Mouse (Mus musculus) embryonic facial prominence, embryonic 14.5 days (tissue): Measurements from ENCODE around the gene 4930519P11Rik. TPM values are rescaled to one million over a fixed set of nuclear protein-coding genes. Genes with fewer than 3 reads are reported as not detected.
A peak's percentile ranks its signal among the peaks of the same experiment; 100 is the strongest.

Experiments
- ATAC-seq: fragments of 200-750 bp; cut with Nextera tagmentation; 2 replicates; pipeline ENCODE4 v1.8.0; 2017; ENCODE audit warnings: low read depth, moderate number of reproducible peaks, moderate TSS enrichment
- DNase-seq: peaks from one replicate; pipeline ENCODE4 v3.0.0-alpha.2; 2015; ENCODE audit warnings: low spot score
- H3K27ac ChIP-seq: fragments of 300-500 bp; sonication (generic); replicated peaks from 2 replicates; pipeline ENCODE4 v1.5.1; 2014; ENCODE audit warnings: low read depth, mild to moderate bottlenecking, low read length, moderate library complexity
- H3K27me3 ChIP-seq: fragments of 300-500 bp; sonication (generic); replicated peaks from 2 replicates; pipeline ENCODE4 v1.6.1; 2014; ENCODE audit warnings: low read length; ENCODE audit not compliant: control insufficient read depth, insufficient read depth
- H3K36me3 ChIP-seq: fragments of 300-500 bp; sonication (generic); 2 replicates; pipeline ENCODE4 v1.6.1; 2014; ENCODE audit warnings: low read length, mixed read lengths; ENCODE audit not compliant: control insufficient read depth, insufficient read depth
- H3K4me1 ChIP-seq: fragments of 300-500 bp; sonication (generic); 2 replicates; pipeline ENCODE4 v1.6.1; 2014; ENCODE audit warnings: antibody characterized with exemption, low read length; ENCODE audit not compliant: control insufficient read depth, insufficient read depth
- H3K4me2 ChIP-seq: fragments of 300-500 bp; sonication (generic); 2 replicates; pipeline ENCODE4 v1.6.1; 2014; ENCODE audit warnings: low read depth, mild to moderate bottlenecking, low read length, moderate library complexity, mixed read lengths
- H3K4me3 ChIP-seq: fragments of 300-500 bp; sonication (generic); 2 replicates; pipeline ENCODE4 v1.5.1; 2014; ENCODE audit warnings: low read depth, mild to moderate bottlenecking, low read length
- H3K9ac ChIP-seq: fragments of 300-500 bp; sonication (generic); 2 replicates; pipeline ENCODE4 v1.6.1; 2014; ENCODE audit warnings: low read depth, mild to moderate bottlenecking, low read length, moderate library complexity, mixed read lengths
- H3K9me3 ChIP-seq: fragments of 300-500 bp; sonication (generic); 2 replicates; pipeline ENCODE4 v1.6.1; 2016; ENCODE audit warnings: low read length; ENCODE audit not compliant: control insufficient read depth
- WGBS: fragments of 180-500 bp; shearing (Covaris S2); extraction: QIAGEN DNeasy Blood & Tissue Kit; methylation state at CpG from one replicate; pipeline ENCODE4 v1.1.7; 2014; 5-methylcytosine and 5-hydroxymethylcytosine counted together
- polyA plus RNA-seq: library from polyadenylated mRNA; unstranded; fragments of >200 nt; fragmentation: Nextera tagmentation; extraction: Ambion mirVana; gene quantifications from 2 replicates; pipeline ENCODE4 v1.2.1, GENCODE M21; 2014

Gene 4930519P11Rik
- polyA plus RNA-seq, 1 experiment from 2014 or later, result not detected

- WGBS, result 86% methylated on average over 4 of the region's 4 CpGs
- H3K4me3 ChIP-seq, result no peak overlapping the region
- H3K9me3 ChIP-seq, result no peaks in the 10 kb centered on the region
- DNase-seq, result no peak
- H3K9ac ChIP-seq, result no peak overlapping the region
- ATAC-seq, result no peak
- H3K4me1 ChIP-seq, result peaks cover 32% of the 10 kb centered on the region
- no peaks in the 10 kb centered on the region for H3K36me3 ChIP-seq
- H3K4me2 ChIP-seq, result no peak overlapping the region
- H3K27me3 ChIP-seq, result no peaks in the 10 kb centered on the region
- H3K27ac ChIP-seq, result no peak overlapping the region
Observed at GRCm38 (mm10) chr2:154571266-154571665, 42.0 kb downstream of the 4930519P11Rik start.

- Histone ChIP-seq H3K4me2 (peak overlapping the region; percentile 75), H3K9ac (no peak overlapping the region)
Observed at GRCm38 (mm10) chr2:154570666-154571065, 42.6 kb downstream of the 4930519P11Rik start.

GRCm38 (mm10) chr2:154569836-154570286 lies 43.4 kb downstream of the 4930519P11Rik start, which contains the start of gene E2f1:
E2f1 (minus strand) TSS chr2:154569892.
- Histone ChIP-seq H3K36me3 (no peaks in the 10 kb centered on the region), H3K27me3 (no peaks in the 10 kb centered on the region), H3K4me3 (peak within 1 kb of the TSS; percentile 85), H3K4me1 (peaks cover 32% of the 10 kb centered on the region), H3K9ac (peak within 1 kb of the TSS; percentile 85), H3K9me3 (no peaks in the 10 kb centered on the region), H3K4me2 (peak within 1 kb of the TSS; percentile 75), H3K27ac (peak within 1 kb of the TSS; percentile 92)
- ATAC-seq (peak; percentile 98), DNase-seq (peak; percentile 98)
- 0% methylated on average over 12 of the region's 44 CpGs for WGBS

More at GRCm38 (mm10) chr2:154570666-154571065, 42.6 kb downstream of the 4930519P11Rik start:
- peaks cover 32% of the 10 kb centered on the region for H3K4me1 ChIP-seq
- H3K4me3 ChIP-seq, result no peak overlapping the region
- ATAC-seq, result no peak
- H3K27me3 ChIP-seq, result no peaks in the 10 kb centered on the region
- H3K36me3 ChIP-seq, result no peaks in the 10 kb centered on the region
- no peak for DNase-seq
- H3K27ac ChIP-seq, result no peak overlapping the region
- H3K9me3 ChIP-seq, result no peaks in the 10 kb centered on the region
- 64% methylated on average over 4 of the region's 4 CpGs for WGBS

- Histone ChIP-seq H3K9ac (peak overlapping the region; percentile 85), H3K27me3 (no peaks in the 10 kb centered on the region), H3K4me3 (peak overlapping the region; percentile 85), H3K36me3 (0 out of 2 replicates have a peak, but pooled peaks cover 3% of the 10 kb centered on the region), H3K9me3 (no peaks in the 10 kb centered on the region), H3K4me1 (peaks cover 32% of the 10 kb centered on the region), H3K27ac (peak overlapping the region; percentile 92), H3K4me2 (peak overlapping the region; percentile 75)
- 2% methylated on average over 13 of the region's 70 CpGs for WGBS
- peak; percentile 78 for DNase-seq
- peak; percentile 73 for ATAC-seq
Observed at GRCm38 (mm10) chr2:154569071-154569748, 44.0 kb downstream of the 4930519P11Rik start.

GRCm38 (mm10) chr2:154568329-154569070 lies 44.7 kb downstream of the 4930519P11Rik start:
- peak overlapping the region; percentile 85 for H3K9ac ChIP-seq
- H3K4me2 ChIP-seq, result peak overlapping the region; percentile 75
- DNase-seq, result peak; percentile 64
- peak overlapping the region; percentile 85 for H3K4me3 ChIP-seq
- 18% methylated on average over 10 of the region's 10 CpGs for WGBS
- no peaks in the 10 kb centered on the region for H3K27me3 ChIP-seq
- ATAC-seq, result peak; percentile 6
- no peaks in the 10 kb centered on the region for H3K9me3 ChIP-seq
- H3K4me1 ChIP-seq, result peaks cover 32% of the 10 kb centered on the region
- peak overlapping the region; percentile 92 for H3K27ac ChIP-seq
- H3K36me3 ChIP-seq, result peaks cover 10% of the 10 kb centered on the region; the same call in 1 of the 2 replicates

GRCm38 (mm10) chr2:154567766-154568165 lies 45.5 kb downstream of the 4930519P11Rik start:
- H3K36me3 ChIP-seq, result peaks cover 17% of the 10 kb centered on the region; the same call in 1 of the 2 replicates
- peaks cover 32% of the 10 kb centered on the region for H3K4me1 ChIP-seq
- peak overlapping the region; percentile 85 for H3K4me3 ChIP-seq
- ATAC-seq, result no peak
- 73% methylated on average over 2 of the region's 2 CpGs for WGBS
- H3K4me2 ChIP-seq, result peak overlapping the region; percentile 75
- no peak for DNase-seq
- peak overlapping the region; percentile 85 for H3K9ac ChIP-seq
- H3K27ac ChIP-seq, result peak overlapping the region; percentile 92
- H3K27me3 ChIP-seq, result no peaks in the 10 kb centered on the region
- no peaks in the 10 kb centered on the region for H3K9me3 ChIP-seq

- H3K9ac ChIP-seq, result 0 out of 2 replicates have a peak overlapping the region, but pooled peaks have one; percentile 16
Observed at GRCm38 (mm10) chr2:154566641-154567040, 46.6 kb downstream of the 4930519P11Rik start.

GRCm38 (mm10) chr2:154565562-154565961 lies 47.7 kb downstream of the 4930519P11Rik start:
- ATAC-seq, result no peak
- H3K27ac ChIP-seq, result no peak overlapping the region; the same call in 1 of the 2 replicates

More at GRCm38 (mm10) chr2:154566641-154567040, 46.6 kb downstream of the 4930519P11Rik start:
- Histone ChIP-seq H3K27ac (peak overlapping the region; percentile 28; the same call in 1 of the 2 replicates), H3K4me1 (peaks cover 28% of the 10 kb centered on the region), H3K4me3 (no peak overlapping the region), H3K9me3 (no peaks in the 10 kb centered on the region), H3K27me3 (no peaks in the 10 kb centered on the region), H3K4me2 (no peak overlapping the region), H3K36me3 (peaks cover 26% of the 10 kb centered on the region)
- ATAC-seq (no peak), DNase-seq (no peak)
- 41% methylated on average over 8 of the region's 8 CpGs for WGBS

More at GRCm38 (mm10) chr2:154565562-154565961, 47.7 kb downstream of the 4930519P11Rik start:
- no peak overlapping the region for H3K4me2 ChIP-seq
- H3K27me3 ChIP-seq, result no peaks in the 10 kb centered on the region
- H3K36me3 ChIP-seq, result peaks cover 36% of the 10 kb centered on the region
- peaks cover 22% of the 10 kb centered on the region for H3K4me1 ChIP-seq
- 78% methylated on average over 3 of the region's 3 CpGs for WGBS
- DNase-seq, result peak; percentile 51
- no peak overlapping the region for H3K9ac ChIP-seq
- no peaks in the 10 kb centered on the region for H3K9me3 ChIP-seq
- no peak overlapping the region for H3K4me3 ChIP-seq
